Mouse (Mus musculus): ENCODE data around the gene Nucks1.

- TF ChIP-seq CTCF (conservative IDR thresholded peaks at IDR 0.05; ENCODE audit: insufficient read depth, insufficient read length, low read depth, low read length) = no peak
- TF ChIP-seq POLR2A (IDR thresholded peaks at IDR 0.05; ENCODE audit: low read depth, low read length) = no peak
Observed at GRCm38 (mm10) chr1:131970322-131970660, 60.0 kb downstream of the Nucks1 start.

All from kidney, adult 2 months (tissue).